Comparison of ENCODE assay signal across 8 mouse cellular contexts in the genomic region with DNA sequence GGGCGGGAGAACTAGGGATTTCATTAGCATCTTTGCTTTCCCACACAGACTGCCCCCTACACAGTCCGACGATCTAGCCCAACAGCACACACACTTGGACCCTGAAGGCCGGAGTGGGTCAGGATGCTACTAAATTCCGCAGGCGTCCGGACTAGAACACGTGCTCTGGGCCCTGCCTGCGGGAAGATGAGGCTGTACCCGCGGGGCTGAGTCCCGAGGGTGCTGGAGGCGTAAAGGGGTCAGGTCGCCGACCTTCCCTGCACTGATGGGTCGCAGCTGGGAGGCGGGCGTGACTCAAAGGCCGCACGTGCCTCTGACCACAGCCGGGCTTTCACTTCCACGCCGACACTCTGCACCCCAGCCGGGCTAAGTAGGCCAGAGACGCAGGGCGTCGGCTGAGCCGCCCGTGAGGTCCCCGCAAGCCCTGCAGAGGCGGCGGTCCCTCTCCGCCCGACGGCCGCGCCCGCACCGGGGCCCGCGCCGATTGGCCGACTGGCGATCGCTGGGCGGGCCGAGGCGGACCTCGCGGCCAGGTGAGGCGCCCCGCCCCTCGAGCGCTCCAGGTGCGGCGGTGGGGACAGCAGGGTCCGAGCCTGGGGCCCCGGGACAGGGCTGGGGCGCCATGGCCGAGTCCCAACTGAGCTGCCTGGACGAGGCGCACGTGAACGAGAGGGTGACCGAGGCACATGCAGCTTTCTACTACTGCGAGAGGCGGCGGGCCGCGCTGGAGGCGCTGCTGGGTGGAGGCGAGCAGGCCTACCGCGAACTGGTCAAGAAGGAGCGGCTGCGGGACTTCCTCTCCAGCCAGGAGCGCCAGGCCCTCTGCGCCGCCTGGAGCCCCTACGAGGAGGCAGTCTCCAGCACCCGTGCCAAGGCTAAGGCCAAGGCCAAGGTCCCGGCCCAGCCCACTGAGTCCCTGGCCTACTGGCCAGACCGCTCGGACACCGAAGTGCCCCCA. TPM values are rescaled to one million over a fixed set of nuclear protein-coding genes. Genes with fewer than 3 reads are reported as not detected.
A peak's percentile ranks its signal among the peaks of the same experiment; 100 is the strongest.
DNase-seq lines count a peak whose midpoint lies in the region; ATAC-seq and TF ChIP-seq lines count a peak whose summit lies in the region.

A gene (plus strand): TSS at position 553 of the 958 bp plus-strand sequence.

- H3K4me2 ChIP-seq in heart, embryonic 13.5 days: peak within 1 kb of the TSS; percentile 85
- H3K4me2 ChIP-seq in kidney, embryonic 15.5 days: peak within 1 kb of the TSS; percentile 89

- no peak within 1 kb of the TSS for H3K27ac ChIP-seq in ES-E14 (ENCODE audit: insufficient read depth, low read depth, low read length, poor library complexity, severe bottlenecking)
- H3K27ac ChIP-seq in embryonic facial prominence, embryonic 10.5 days (replicated peaks): peak within 1 kb of the TSS; percentile 26
- no peak within 1 kb of the TSS for H3K27ac ChIP-seq in heart, embryonic 13.5 days (replicated peaks)
- no peak within 1 kb of the TSS for H3K27ac ChIP-seq in kidney, embryonic 15.5 days

- H3K9me3 ChIP-seq in ES-E14 (ENCODE audit: control insufficient read depth, insufficient read depth, low read depth, low read length): no peaks in the 10 kb centered on the region
- peaks cover 4% of the 10 kb centered on the region; the same call in 1 of the 2 replicates for H3K9me3 ChIP-seq in embryonic facial prominence, embryonic 10.5 days
- H3K9me3 ChIP-seq in heart, embryonic 13.5 days: peaks cover 9% of the 10 kb centered on the region; the same call in 1 of the 2 replicates
- H3K9me3 ChIP-seq in kidney, embryonic 15.5 days (replicated peaks): no peaks in the 10 kb centered on the region; the same call in 1 of the 2 replicates

- H3K9ac ChIP-seq in ES-E14 (ENCODE audit: insufficient read depth, low read depth, low read length, poor library complexity, severe bottlenecking): peak within 1 kb of the TSS; percentile 28; the same call in 1 of the 2 replicates
- H3K9ac ChIP-seq in heart, embryonic 13.5 days: peak within 1 kb of the TSS; percentile 75
- peak within 1 kb of the TSS; percentile 41 for H3K9ac ChIP-seq in kidney, embryonic 15.5 days

- peaks cover 61% of the 10 kb centered on the region for H3K27me3 ChIP-seq in embryonic facial prominence, embryonic 10.5 days (replicated peaks; ENCODE audit: low read depth, poor library complexity, severe bottlenecking)
- H3K27me3 ChIP-seq in heart, embryonic 13.5 days (replicated peaks): peaks cover 62% of the 10 kb centered on the region
- peaks cover 46% of the 10 kb centered on the region for H3K27me3 ChIP-seq in kidney, embryonic 15.5 days

- no peaks in the 10 kb centered on the region; a peak in 1 of 4 replicates for H3K4me1 ChIP-seq in ES-E14 (ENCODE audit: control insufficient read depth in 2 of 2, insufficient read depth in 2 of 2, low read length in 2 of 2, poor library complexity in 1 of 2)
- H3K4me1 ChIP-seq in embryonic facial prominence, embryonic 10.5 days: peaks cover 14% of the 10 kb centered on the region
- H3K4me1 ChIP-seq in heart, embryonic 13.5 days: peaks cover 18% of the 10 kb centered on the region
- peaks cover 22% of the 10 kb centered on the region for H3K4me1 ChIP-seq in kidney, embryonic 15.5 days

- no peak for ATAC-seq in heart, embryonic 13.5 days (ENCODE audit: extremely low read depth, insufficient number of reproducible peaks, low FRiP score, low TSS enrichment)
- ATAC-seq in kidney, embryonic 15.5 days (replicated peaks; ENCODE audit: low FRiP score): peak; percentile 66

- intact Hi-C loops in left cerebral cortex, postnatal 25 days (cut with DNase I): no loop called here

- in situ Hi-C loops in ES-E14 (cut with MboI; ENCODE audit: low sequenced_read_pairs in 2 of 2, unreplicated experiment in 2 of 2): no loop called here

- DNase-seq in ES-E14 (ENCODE audit: low read depth, low spot score): no peak
- DNase-seq in embryonic facial prominence, embryonic 10.5 days (ENCODE audit: low spot score): peak; percentile 62
- peak; percentile 58 for DNase-seq in lung, postnatal 10 days
- DNase-seq in retina, embryonic 14.5 days (ENCODE audit: low spot score): peak; percentile 61
- no peak for DNase-seq in layer of hippocampus, postnatal 14 days (ENCODE audit: low spot score in 2 of 2)
- DNase-seq in left cerebral cortex, postnatal 25 days (ENCODE audit: low spot score in 2 of 2): no peak

- H3K4me3 ChIP-seq in ES-E14 (ENCODE audit: insufficient read depth in 1 of 2, low read depth in 1 of 2, low read length in 2 of 2, poor library complexity in 1 of 2, severe bottlenecking in 1 of 2): peak within 1 kb of the TSS; percentile 62 to 63
- peak within 1 kb of the TSS; percentile 57 for H3K4me3 ChIP-seq in embryonic facial prominence, embryonic 10.5 days
- peak within 1 kb of the TSS; percentile 55 for H3K4me3 ChIP-seq in heart, embryonic 13.5 days
- peak within 1 kb of the TSS; percentile 47 for H3K4me3 ChIP-seq in kidney, embryonic 15.5 days (replicated peaks)

- H3K36me3 ChIP-seq in ES-E14 (ENCODE audit: control insufficient read depth, insufficient read depth, low read length, poor library complexity, severe bottlenecking): no peaks in the 10 kb centered on the region
- no peaks in the 10 kb centered on the region for H3K36me3 ChIP-seq in embryonic facial prominence, embryonic 10.5 days (replicated peaks)
- H3K36me3 ChIP-seq in heart, embryonic 13.5 days: no peaks in the 10 kb centered on the region
- H3K36me3 ChIP-seq in kidney, embryonic 15.5 days: no peaks in the 10 kb centered on the region

- 4% methylated on average over 85 of the region's 85 CpGs for WGBS in embryonic facial prominence, embryonic 10.5 days
- WGBS in heart, embryonic 13.5 days: 6% methylated on average over 85 of the region's 85 CpGs
- 4% methylated on average over 84 of the region's 85 CpGs for WGBS in kidney, embryonic 15.5 days

TF ChIP-seq in ES-E14, 5 proteins besides CTCF, POLR2A, EP300 and RAD21:
- TF ChIP-seq ZC3H11A (IDR thresholded peaks at IDR 0.05; ENCODE audit: borderline replicate concordance, low read depth, low read length) (no peak), CHD2 (IDR thresholded peaks at IDR 0.05; ENCODE audit: low read depth, low read length) (no peak), MAFK (IDR thresholded peaks at IDR 0.05; ENCODE audit: insufficient read depth, low read depth, low read length) (no peak), ZNF384 (IDR thresholded peaks at IDR 0.05; ENCODE audit: low read depth, low read length) (no peak), HCFC1 (IDR thresholded peaks at IDR 0.05; ENCODE audit: borderline replicate concordance, insufficient read depth, low read length) (no peak)

RNA-seq across cellular contexts. Expression of the gene that starts here (rescaled TPM):
- total RNA-seq in ES-E14 (2012; rRNA removed): 0.58 and 1.0 TPM in 2 replicates
- 3.6 and 4.8 TPM in 2 replicates for polyA plus RNA-seq in embryonic facial prominence, embryonic 10.5 days (2016; fragmentation: Nextera tagmentation; extraction: Ambion mirVana)
- polyA plus RNA-seq in heart, embryonic 13.5 days (2015; fragmentation: Nextera tagmentation; extraction: Ambion mirVana): 0.13 and 0.14 TPM in 2 replicates
- polyA plus RNA-seq in kidney, embryonic 15.5 days (2015; fragmentation: Nextera tagmentation; extraction: Ambion mirVana): 3.8 and 4.1 TPM in 2 replicates
- total RNA-seq in layer of hippocampus, postnatal 14 days (2021): under 1 TPM; 0.17 to 0.25 TPM
- total RNA-seq in left cerebral cortex, postnatal 25 days (2021): under 1 TPM; 0.30 to 0.46 TPM

Comparison
In these comparisons a context has a peak if more than half of its experiments do, and no peak if none do; other contexts are left out.
1. DNase-seq: peak in embryonic facial prominence, embryonic 10.5 days (single experiment), lung, postnatal 10 days (single experiment) and retina, embryonic 14.5 days (single experiment); none in ES-E14 (single experiment), layer of hippocampus, postnatal 14 days (0 of 2) and left cerebral cortex, postnatal 25 days (0 of 2).
2. Peak in every context shown above with its lines, with median percentiles within 50 percentile points of each other: H3K4me3 ChIP-seq and H3K9ac ChIP-seq.